Mouse (Mus musculus): ENCODE measurements around the gene Sntb2.

GRCm38 (mm10) chr8:106907450-106907849 is 28.1 kb upstream of the Sntb2 start:
- no peak for TF ChIP-seq EP300 (IDR thresholded peaks at IDR 0.05; ENCODE audit: low read depth)
- no peak for TF ChIP-seq CTCF (IDR thresholded peaks at IDR 0.05; ENCODE audit: low read depth)
